Mouse (Mus musculus) left cerebral cortex, adult 9 months (tissue): ENCODE measurements around the gene Ing3.

Experiments used
- DNase-seq, 2 experiments: peaks; one replicate each; pipeline ENCODE4 v3.0.0; 2022; ENCODE audit warnings: low spot score in 2 of 2

Ing3 gene

DNA sequence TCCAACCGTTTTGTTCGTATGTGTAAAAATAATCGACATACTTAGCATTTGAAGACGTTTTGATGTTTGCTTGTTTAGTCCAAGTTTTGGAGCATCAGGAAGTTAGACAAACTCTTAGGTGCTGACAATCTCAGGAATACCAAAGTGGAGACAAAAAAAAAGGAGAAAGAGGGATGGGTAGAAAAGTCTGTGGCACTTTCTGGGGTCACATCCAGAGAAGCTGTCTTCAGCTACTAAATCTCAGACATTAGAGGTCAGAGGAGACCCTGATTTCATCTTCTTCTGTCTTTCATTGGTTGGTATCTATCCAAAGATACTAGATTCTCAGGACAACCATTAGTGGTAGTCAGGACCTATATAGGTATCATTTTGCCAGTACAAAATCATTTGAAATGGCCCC is 41.8 kb downstream of the Ing3 start:
- DNase-seq = no peak

DNA sequence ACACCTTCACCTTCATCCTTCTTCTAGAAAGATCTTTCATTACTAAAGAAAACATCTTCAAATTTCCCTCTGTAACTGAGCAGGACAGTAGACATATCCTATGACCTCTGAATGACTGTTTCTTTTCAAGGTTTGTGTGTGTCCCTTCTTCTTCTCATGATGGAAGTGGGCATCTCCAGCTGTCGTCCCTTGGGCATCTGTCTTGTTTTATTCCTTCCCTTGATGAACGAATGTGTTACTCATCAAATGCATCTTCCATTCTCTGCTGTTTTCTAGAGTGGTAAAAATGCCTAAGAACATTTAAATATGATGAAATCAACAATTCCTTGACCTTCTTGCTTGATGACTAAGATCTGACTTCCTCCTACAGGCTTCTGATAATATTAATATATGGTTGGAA is 43.7 kb downstream of the Ing3 start:
- DNase-seq = no peak

DNA sequence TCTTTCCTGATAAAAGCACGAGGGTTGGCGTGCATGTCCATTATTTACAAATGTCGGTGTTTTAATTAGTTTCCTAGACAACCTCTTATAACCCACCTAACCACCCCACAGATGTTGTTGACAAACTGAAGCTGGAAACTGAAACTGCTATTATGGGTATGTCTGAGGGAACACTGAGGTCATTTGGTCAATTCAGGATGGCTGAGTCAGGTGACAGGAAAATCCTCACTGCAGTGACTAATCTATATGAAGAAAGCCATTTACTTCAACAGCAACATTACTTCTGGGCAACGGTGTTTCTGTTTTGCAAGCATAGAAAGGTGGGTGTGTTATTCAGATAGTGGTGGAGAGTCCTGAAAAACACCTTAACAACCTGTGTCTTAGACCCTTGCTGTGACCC is 48.8 kb downstream of the Ing3 start:
- DNase-seq = no peak

GRCm38 (mm10) chr6:21999025-21999424 is 49.7 kb downstream of the Ing3 start:
- no peak for DNase-seq

DNA sequence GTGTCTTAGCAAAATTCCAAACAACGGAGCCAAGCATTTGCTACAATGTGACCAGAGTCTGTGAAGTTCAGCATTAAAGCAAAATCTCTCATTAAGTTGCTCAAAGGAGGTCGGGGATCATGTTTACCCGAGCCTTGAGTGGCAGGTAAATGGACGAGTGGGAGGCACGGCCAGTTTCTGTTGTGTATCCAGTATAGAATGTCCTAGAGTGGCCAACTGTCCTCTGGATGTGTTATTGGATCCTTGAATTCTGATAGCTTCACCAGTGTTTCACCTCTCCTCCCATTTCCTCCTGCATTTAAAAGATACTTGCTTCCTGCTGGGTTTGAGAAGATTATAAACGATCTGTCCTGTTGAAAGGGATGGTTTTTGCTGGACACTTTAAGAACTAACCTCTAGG is 50.7 kb downstream of the Ing3 start:
- DNase-seq = no peak

- DNase-seq = no peak
Measured at GRCm38 (mm10) chr6:22000881-22001280, 51.5 kb downstream of the Ing3 start.

- no peak for DNase-seq
Measured at GRCm38 (mm10) chr6:22001284-22001916, 52.0 kb downstream of the Ing3 start.

DNA sequence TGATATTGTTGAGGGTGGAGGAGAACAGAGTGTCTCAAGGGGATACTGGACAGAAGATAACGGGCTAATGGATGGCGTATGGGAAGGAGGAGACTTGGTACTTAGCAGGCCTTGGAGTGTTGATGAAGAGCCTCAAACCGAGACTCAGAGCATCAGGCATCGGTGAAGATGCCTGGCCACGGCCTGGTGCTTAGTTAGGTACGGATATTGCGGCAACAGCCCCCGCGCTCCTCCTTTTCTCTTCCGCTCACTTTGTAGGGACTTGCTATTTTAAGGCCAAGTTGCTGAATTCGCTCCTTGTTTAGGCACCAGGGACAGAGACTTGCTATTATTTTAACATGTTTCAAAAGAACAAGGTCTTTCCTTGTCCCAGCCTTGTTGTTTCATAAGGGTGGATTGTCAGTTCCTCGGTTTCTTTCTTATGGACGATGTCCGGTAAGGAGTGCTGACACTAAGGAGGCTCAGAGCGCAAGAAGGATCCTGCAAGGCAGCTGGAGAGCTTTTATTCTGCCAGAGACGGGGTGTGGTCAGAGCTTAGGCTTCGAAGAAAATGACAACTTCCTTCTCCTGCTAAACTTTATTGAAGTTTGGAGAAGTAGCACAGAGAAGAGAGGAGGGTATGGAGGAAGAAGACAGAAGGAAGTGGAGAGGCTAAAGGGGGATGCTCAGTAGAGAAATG is 53.3 kb downstream of the Ing3 start:
- no peak for DNase-seq

- no peak for DNase-seq
Measured at GRCm38 (mm10) chr6:22003200-22003587, 53.8 kb downstream of the Ing3 start.

GRCm38 (mm10) chr6:22003959-22004543 is 54.7 kb downstream of the Ing3 start:
- no peak for DNase-seq

DNA sequence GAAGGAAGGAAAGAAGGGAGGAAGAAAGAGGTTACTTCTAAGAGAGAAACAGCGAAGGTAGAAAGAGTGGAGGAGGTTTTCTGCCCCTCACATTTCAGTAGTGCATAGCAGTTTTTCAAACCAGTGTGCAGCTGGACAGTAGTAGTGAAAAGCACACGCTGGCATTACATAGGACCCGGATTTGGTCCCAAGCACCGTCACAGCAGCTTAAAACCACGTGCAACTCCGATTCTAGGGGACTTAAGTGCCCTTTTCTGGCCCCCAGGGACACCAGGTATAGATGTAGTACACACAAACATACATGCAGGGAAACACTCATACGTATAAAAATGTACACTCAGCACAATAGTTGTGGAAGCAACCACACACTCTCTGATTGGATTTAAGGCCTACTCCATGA is 59.0 kb downstream of the Ing3 start:
- no peak for DNase-seq

DNA sequence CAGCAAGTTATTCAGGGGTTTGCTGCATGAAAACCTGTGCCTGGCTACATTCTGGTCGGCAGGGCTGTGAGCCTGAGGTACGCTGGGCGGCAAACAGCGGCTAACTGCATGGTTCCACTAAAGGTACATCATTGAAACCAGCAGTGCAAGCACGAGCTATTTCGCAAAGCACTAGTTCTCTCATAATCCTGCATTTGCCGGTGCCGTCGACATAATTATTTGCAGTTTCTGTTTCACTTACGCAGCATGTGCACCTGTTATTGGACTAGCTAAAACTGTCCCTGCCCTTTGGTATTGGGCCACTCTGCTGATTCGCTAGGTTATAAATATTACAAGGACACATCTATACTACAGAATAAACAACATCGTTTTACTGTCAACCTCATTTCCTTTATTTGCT is 60.9 kb downstream of the Ing3 start:
- no peak for DNase-seq

- DNase-seq = no peak
Measured at GRCm38 (mm10) chr6:22010761-22011281, 61.5 kb downstream of the Ing3 start.

- DNase-seq = no peak
Measured at GRCm38 (mm10) chr6:22011546-22011945, 62.2 kb downstream of the Ing3 start.

- no peak for DNase-seq
Measured at GRCm38 (mm10) chr6:22012099-22012498, 62.7 kb downstream of the Ing3 start.

DNA sequence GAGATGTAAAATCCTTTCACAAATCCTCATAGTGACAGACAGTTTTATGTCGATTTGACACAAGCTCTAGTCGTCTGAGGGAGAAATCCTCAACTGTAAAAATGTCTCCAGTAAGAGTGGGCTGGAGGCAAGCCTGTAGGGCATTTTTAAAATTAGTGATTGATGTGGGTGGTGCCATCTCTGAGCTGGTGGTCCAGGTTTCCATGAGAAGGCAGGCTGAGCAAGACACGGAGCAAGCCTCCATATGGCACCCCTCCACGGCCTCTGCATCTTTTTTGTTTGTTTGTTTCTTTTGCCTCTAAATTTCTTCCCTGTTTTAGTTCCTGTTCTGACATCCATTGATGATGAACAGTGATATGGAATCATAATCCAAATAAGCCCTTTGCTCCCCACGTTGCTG is 63.1 kb downstream of the Ing3 start:
- DNase-seq = no peak

DNA sequence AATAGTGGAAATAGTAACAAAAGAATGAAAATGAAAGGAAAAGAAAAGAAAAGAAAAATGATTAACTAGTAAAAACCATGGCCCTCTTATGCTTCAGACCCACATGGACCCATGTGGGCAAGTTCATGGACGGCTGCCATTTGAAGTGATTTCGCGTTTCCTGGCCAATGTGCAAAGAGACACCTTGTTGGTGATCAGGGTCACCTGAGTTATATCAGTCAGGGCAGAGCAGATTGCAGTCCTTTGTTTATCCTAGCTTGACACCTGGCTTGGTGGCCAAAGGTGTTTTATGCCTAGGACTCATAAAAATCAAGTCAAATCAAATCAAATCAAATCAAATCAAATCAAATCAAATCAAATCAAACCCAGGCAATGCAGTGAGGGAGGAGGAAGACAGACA is 64.0 kb downstream of the Ing3 start:
- DNase-seq = no peak

DNA sequence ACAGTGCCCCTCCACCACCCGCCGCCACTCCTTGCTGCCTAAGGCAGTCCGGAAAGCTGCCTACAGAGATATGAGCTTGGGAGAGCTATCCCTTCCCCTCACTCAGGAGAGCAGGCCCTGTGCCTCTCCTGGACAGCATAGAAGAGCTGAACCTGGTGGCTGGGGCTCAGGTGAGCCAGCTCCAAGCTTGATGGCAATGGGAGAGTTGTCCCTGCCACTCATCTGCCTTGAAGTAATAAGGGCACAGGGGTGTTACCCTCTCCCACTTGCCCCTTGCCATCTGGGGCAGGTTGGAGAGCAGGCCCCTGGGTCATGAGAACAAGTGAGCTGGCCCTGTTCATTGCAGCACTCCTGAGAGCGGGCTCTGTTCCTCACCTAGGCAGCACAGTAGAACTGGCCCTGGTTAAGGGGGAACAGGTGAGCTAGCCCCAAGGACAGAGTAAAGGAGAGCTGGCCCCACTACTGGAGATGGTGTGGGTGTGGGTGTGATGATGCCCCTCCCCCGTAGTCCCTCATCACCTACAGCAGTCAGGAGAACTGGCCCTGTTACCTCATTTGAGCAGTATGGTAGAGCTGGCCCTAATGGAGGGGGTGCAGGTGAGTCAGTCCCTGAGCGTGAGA is 65.0 kb downstream of the Ing3 start:
- DNase-seq = no peak

- no peak for DNase-seq
Measured at GRCm38 (mm10) chr6:22017631-22018030, 68.3 kb downstream of the Ing3 start.

DNA sequence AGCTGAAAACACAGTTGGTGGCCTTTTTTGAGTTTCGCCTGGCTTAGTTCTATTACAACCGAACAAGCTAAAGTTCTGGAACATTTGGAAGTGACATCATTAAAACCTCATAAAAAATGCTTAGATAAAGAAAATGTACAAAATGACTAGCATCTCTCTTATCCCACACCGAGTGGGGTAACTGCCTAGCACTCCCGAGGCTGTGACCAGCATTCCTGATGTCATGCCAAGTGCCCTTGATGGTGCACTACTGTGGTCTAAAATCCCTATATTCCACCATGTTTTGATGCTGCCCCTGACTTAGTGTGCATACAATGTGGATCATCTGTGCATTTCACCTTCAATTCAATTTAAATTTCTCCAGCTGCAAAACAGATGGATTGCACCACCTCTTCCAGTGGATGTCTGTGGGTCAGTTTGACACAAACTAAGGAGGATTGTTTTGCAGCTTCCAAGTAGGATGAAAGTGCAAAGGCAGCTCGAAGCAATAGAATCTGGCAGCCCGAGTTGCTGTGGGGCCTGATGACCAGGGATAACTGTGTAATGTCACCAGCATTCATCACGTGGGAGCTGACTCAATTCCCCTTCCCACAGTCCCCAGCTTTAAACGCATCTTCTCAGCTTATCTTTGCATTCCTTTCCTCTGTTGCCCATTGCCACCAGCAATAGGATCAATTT is 69.5 kb downstream of the Ing3 start:
- DNase-seq = no peak

DNA sequence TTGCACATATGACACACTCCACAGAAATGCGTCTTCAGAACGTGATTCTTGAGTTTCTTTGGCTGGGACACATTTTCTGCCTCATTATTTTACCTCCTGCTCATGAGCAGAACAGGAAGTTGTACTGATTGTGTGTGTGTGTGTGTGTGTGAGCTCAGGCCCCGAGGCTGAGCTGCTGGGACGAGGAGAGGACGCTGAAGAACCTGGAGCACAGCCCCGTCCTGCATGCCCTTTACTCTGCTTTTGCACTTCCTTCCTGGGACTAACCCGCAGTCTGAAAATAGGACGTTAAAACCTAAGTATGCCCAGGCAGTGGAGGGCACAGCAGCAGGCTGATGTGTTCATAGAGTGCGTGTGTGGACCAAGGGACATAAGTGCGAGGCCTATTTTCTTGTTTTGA is 70.3 kb downstream of the Ing3 start:
- no peak for DNase-seq

- no peak for DNase-seq
Measured at GRCm38 (mm10) chr6:22020696-22021095, 71.3 kb downstream of the Ing3 start.
